Mouse (Mus musculus) C2C12 (cell line): ENCODE data around the gene Sde2.

Source experiments
- CEBPB ChIP-seq: IDR thresholded peaks from one replicate; pipeline ENCODE4 v1.6.1; 2011; ENCODE audit warnings: low read depth, mild to moderate bottlenecking, control low read depth, moderate library complexity
- CTCF ChIP-seq: IDR thresholded peaks from one replicate; pipeline ENCODE4 v1.5.1; 2011; ENCODE audit not compliant: control insufficient read depth, insufficient read depth, insufficient read length
- MAX ChIP-seq: IDR thresholded peaks from one replicate; pipeline ENCODE4 v1.6.1; 2011; ENCODE audit warnings: mild to moderate bottlenecking, control low read depth
- MYOD1 ChIP-seq: IDR thresholded peaks from one replicate; pipeline ENCODE4 v1.6.1; 2011; ENCODE audit warnings: low read depth; ENCODE audit not compliant: control insufficient read depth, insufficient read length
- MYOG ChIP-seq: IDR thresholded peaks from one replicate; pipeline ENCODE4 v1.6.1; 2011; ENCODE audit not compliant: control insufficient read depth, insufficient read length; ENCODE audit errors: extremely low read depth
- USF1 ChIP-seq: IDR thresholded peaks from one replicate; pipeline ENCODE4 v1.6.1; 2011; ENCODE audit warnings: low read depth, mild to moderate bottlenecking, control low read depth, moderate library complexity

DNA sequence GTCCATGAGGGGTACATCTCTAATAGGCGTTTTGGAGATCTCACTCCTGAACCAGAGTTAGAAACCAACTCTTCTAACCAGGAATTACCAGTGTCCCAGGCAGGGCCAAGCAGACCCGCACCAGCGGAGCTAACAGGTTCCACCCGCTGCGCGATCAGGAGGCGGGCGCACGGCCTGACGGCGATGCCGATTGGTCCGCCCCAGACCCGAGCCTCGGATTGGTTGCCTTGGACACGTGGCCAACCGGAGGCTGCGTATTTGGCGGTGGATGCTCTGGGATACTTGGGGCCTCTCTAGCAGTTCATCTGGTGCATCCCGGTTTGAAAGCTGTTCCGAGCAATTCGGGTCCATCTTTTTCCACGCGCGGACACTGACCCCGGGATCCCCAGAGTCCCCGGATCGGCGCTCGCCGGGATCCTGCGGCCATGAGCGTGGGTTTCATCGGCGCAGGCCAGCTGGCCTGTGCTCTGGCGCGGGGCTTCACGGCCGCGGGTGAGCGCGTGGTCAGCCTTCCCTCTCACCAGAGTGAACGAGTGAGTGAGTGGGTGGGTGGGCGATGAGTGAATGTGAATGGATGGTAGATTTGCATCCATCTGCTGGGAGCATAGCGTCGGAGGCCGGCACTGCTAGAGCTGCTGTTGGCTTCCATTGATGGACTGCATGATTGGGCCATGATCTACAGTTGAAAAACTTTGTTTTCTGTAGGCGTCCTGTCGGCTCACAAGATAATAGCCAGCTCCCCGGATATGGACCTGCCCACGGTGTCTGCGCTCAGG, 53.3 kb downstream of the Sde2 start, which contains the start of gene Pycr2:
- TF ChIP-seq MYOD1 = no peak
- no peak for TF ChIP-seq CTCF
- no peak for TF ChIP-seq MYOG
- TF ChIP-seq CEBPB = no peak
- TF ChIP-seq USF1 = peak; percentile 99
- TF ChIP-seq MAX = peak; percentile 39
